Comparison of ENCODE assay signal across 10 mouse cellular contexts in the genomic region with DNA sequence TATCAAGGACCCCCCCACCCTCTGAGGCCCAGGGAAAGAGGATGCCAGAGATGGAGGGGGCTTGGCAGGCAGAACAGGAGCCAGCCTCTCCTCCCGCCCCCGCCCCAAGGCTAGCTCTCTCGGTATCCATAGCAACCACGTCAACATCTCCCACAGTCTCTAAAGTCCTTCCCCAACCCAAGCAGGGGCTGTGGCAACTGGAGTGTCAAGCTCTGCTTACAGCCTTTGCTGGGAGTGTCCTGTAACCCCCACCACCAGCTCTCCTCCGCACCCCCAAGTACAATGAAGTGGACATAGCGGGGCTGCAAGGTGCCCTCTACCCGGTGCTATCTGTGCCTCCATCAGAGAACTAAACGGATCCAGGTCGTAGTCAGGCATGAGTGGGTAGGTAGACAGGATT. TPM values are rescaled to one million over a fixed set of nuclear protein-coding genes. Genes with fewer than 3 reads are reported as not detected.
DNase-seq lines count a peak whose midpoint lies in the region; ATAC-seq and TF ChIP-seq lines count a peak whose summit lies in the region.
"Had no signal": no experiment of that assay in that cellular context is flagged by ENCODE, and none has a peak within 500 bp of the region (broad histone marks: within the 10 kb centered on the region; RNA-seq: fewer than 3 reads in every experiment).

No protein-coding gene starts in this region.

- H3K4me2 ChIP-seq in hindbrain, embryonic 12.5 days (replicated peaks) = no peak overlapping the region
- H3K4me2 ChIP-seq in hindbrain, embryonic 11.5 days (replicated peaks; ENCODE audit: low read depth, low read length) = no peak overlapping the region
- peak overlapping the region; percentile 96 for H3K4me2 ChIP-seq in liver, embryonic 16.5 days (ENCODE audit: low read depth, low read length)
- H3K4me2 ChIP-seq: embryonic facial prominence, embryonic 15.5 days had no signal

- ATAC-seq in hindbrain, embryonic 12.5 days (ENCODE audit: low FRiP score) = no peak
- no peak for ATAC-seq in hindbrain, embryonic 11.5 days (ENCODE audit: low FRiP score)
- no peak for ATAC-seq in liver, embryonic 16.5 days (ENCODE audit: low read depth)

- no peaks in the 10 kb centered on the region for H3K9me3 ChIP-seq in hindbrain, embryonic 12.5 days (replicated peaks)
- H3K9me3 ChIP-seq in hindbrain, embryonic 11.5 days (ENCODE audit: control insufficient read depth, low read length) = no peaks in the 10 kb centered on the region
- no peaks in the 10 kb centered on the region for H3K9me3 ChIP-seq in E14TG2a.4 (ENCODE audit: low read length)
- no peaks in the 10 kb centered on the region for H3K9me3 ChIP-seq in liver, embryonic 16.5 days (replicated peaks; ENCODE audit: control insufficient read depth, low read length)
- H3K9me3 ChIP-seq: embryonic facial prominence, embryonic 15.5 days had no signal

- H3K27ac ChIP-seq in hindbrain, embryonic 12.5 days = no peak overlapping the region
- no peak overlapping the region for H3K27ac ChIP-seq in hindbrain, embryonic 11.5 days (ENCODE audit: low read depth, low read length)
- peak overlapping the region; percentile 98 for H3K27ac ChIP-seq in liver, embryonic 16.5 days (ENCODE audit: low read length)
- H3K27ac ChIP-seq: embryonic facial prominence, embryonic 15.5 days had no signal

- no peaks in the 10 kb centered on the region for H3K36me3 ChIP-seq in hindbrain, embryonic 12.5 days
- H3K36me3 ChIP-seq in hindbrain, embryonic 11.5 days (ENCODE audit: control insufficient read depth, insufficient read depth, low read length) = no peaks in the 10 kb centered on the region
- H3K36me3 ChIP-seq in E14TG2a.4 (ENCODE audit: insufficient read depth, low read length) = peaks cover 38% of the 10 kb centered on the region
- no peaks in the 10 kb centered on the region for H3K36me3 ChIP-seq in liver, embryonic 16.5 days (ENCODE audit: control insufficient read depth, insufficient read depth)
- H3K36me3 ChIP-seq: embryonic facial prominence, embryonic 15.5 days had no signal

- no peak for TF ChIP-seq CTCF in E14TG2a.4 (conservative IDR thresholded peaks at IDR 0.05; ENCODE audit: low read length)

- WGBS in hindbrain, embryonic 12.5 days = 54% methylated on average over 9 of the region's 9 CpGs
- 57% methylated on average over 9 of the region's 9 CpGs for WGBS in hindbrain, embryonic 11.5 days
- WGBS in liver, embryonic 16.5 days (ENCODE audit: insufficient replicate concordance) = 50% methylated on average over 8 of the region's 9 CpGs

- DNase-seq in hindbrain, embryonic 11.5 days (ENCODE audit: low spot score) = no peak
- peak; percentile 50 for DNase-seq in R1 (ENCODE audit: low read depth, low spot score)
- no peak for DNase-seq in adrenal gland, adult 2 months
- no peak for DNase-seq in cerebellum, adult 11 months
- DNase-seq: thymus, postnatal 36 days had no signal

- H3K4me3 ChIP-seq in hindbrain, embryonic 12.5 days = no peak overlapping the region
- H3K4me3 ChIP-seq in hindbrain, embryonic 11.5 days (ENCODE audit: low read depth, low read length) = no peak overlapping the region
- peak overlapping the region; percentile 30 for H3K4me3 ChIP-seq in E14TG2a.4 (replicated peaks; ENCODE audit: low read length)
- peak overlapping the region; percentile 85 for H3K4me3 ChIP-seq in liver, embryonic 16.5 days (ENCODE audit: low read depth, low read length)
- H3K4me3 ChIP-seq: embryonic facial prominence, embryonic 15.5 days; myocyte had no signal

- H3K27me3 ChIP-seq in hindbrain, embryonic 12.5 days = no peaks in the 10 kb centered on the region
- H3K27me3 ChIP-seq in hindbrain, embryonic 11.5 days (ENCODE audit: control insufficient read depth, insufficient read depth, low read length) = no peaks in the 10 kb centered on the region
- H3K27me3 ChIP-seq in E14TG2a.4 (ENCODE audit: insufficient read depth, low read length) = no peaks in the 10 kb centered on the region
- no peaks in the 10 kb centered on the region for H3K27me3 ChIP-seq in liver, embryonic 16.5 days (ENCODE audit: control insufficient read depth, insufficient read depth, low read depth, low read length)
- H3K27me3 ChIP-seq: embryonic facial prominence, embryonic 15.5 days had no signal

- H3K4me1 ChIP-seq in hindbrain, embryonic 12.5 days = peaks cover 73% of the 10 kb centered on the region
- H3K4me1 ChIP-seq in hindbrain, embryonic 11.5 days (replicated peaks; ENCODE audit: control insufficient read depth, insufficient read depth, low read length) = peaks cover 18% of the 10 kb centered on the region
- peaks cover 78% of the 10 kb centered on the region for H3K4me1 ChIP-seq in E14TG2a.4 (replicated peaks; ENCODE audit: low read depth, low read length)
- peaks cover 78% of the 10 kb centered on the region for H3K4me1 ChIP-seq in liver, embryonic 16.5 days (ENCODE audit: control insufficient read depth, low read depth, low read length)

- H3K9ac ChIP-seq in hindbrain, embryonic 12.5 days = peak overlapping the region; percentile 5; the same call in 1 of the 2 replicates
- no peak overlapping the region for H3K9ac ChIP-seq in hindbrain, embryonic 11.5 days (ENCODE audit: low read depth, low read length)
- H3K9ac ChIP-seq in liver, embryonic 16.5 days (ENCODE audit: low read depth, low read length) = peak overlapping the region; percentile 87
- H3K9ac ChIP-seq: embryonic facial prominence, embryonic 15.5 days had no signal

RNA-seq across cellular contexts. Expression of gene Klf16, which starts 3.2 kb away (rescaled TPM):
- 7.1 and 8.1 TPM in 2 replicates for polyA plus RNA-seq in hindbrain, embryonic 12.5 days (2016; fragmentation: Nextera tagmentation; extraction: Ambion mirVana)
- polyA plus RNA-seq in hindbrain, embryonic 11.5 days (2014; fragmentation: Nextera tagmentation; extraction: Ambion mirVana) = 3.9 and 4.2 TPM in 2 replicates
- 9.6 and 10.7 TPM in 2 replicates for polyA plus RNA-seq in liver, embryonic 16.5 days (2015; fragmentation: Nextera tagmentation; extraction: Ambion mirVana)
- 10 to 100 TPM in 1 of 2 experiments, 1 to 10 TPM in 1; 9.6 to 10.6 TPM for total RNA-seq in adrenal gland, adult 2 months (2021)
- 39.5 and 48.0 TPM in 2 replicates for polyA plus RNA-seq in adrenal gland, adult 2 months (2012; rRNA removed)

RNA-seq across cellular contexts. Expression of gene Rexo1, which starts 12.6 kb away (rescaled TPM):
- polyA plus RNA-seq in hindbrain, embryonic 12.5 days (2016; fragmentation: Nextera tagmentation; extraction: Ambion mirVana) = 33.1 and 33.8 TPM in 2 replicates
- 21.6 and 22.5 TPM in 2 replicates for polyA plus RNA-seq in hindbrain, embryonic 11.5 days (2014; fragmentation: Nextera tagmentation; extraction: Ambion mirVana)
- polyA plus RNA-seq in liver, embryonic 16.5 days (2015; fragmentation: Nextera tagmentation; extraction: Ambion mirVana) = 10.9 and 12.1 TPM in 2 replicates
- total RNA-seq in adrenal gland, adult 2 months (2021) = 10 to 100 TPM; 37.1 to 41.8 TPM
- 88.8 and 105 TPM in 2 replicates for polyA plus RNA-seq in adrenal gland, adult 2 months (2012; rRNA removed)

RNA-seq across cellular contexts. Expression of gene Abhd17a, which starts 16.2 kb away (rescaled TPM):
- polyA plus RNA-seq in hindbrain, embryonic 12.5 days (2016; fragmentation: Nextera tagmentation; extraction: Ambion mirVana) = 112 and 118 TPM in 2 replicates
- polyA plus RNA-seq in hindbrain, embryonic 11.5 days (2014; fragmentation: Nextera tagmentation; extraction: Ambion mirVana) = 98.8 and 108 TPM in 2 replicates
- 31.4 and 35.9 TPM in 2 replicates for polyA plus RNA-seq in liver, embryonic 16.5 days (2015; fragmentation: Nextera tagmentation; extraction: Ambion mirVana)
- 100 to 1,000 TPM in 1 of 2 experiments, 10 to 100 TPM in 1; 86.5 to 104 TPM for total RNA-seq in adrenal gland, adult 2 months (2021)
- 613 and 625 TPM in 2 replicates for polyA plus RNA-seq in adrenal gland, adult 2 months (2012; rRNA removed)

RNA-seq across cellular contexts. Expression of gene Scamp4, which starts 28.7 kb away (rescaled TPM):
- polyA plus RNA-seq in hindbrain, embryonic 12.5 days (2016; fragmentation: Nextera tagmentation; extraction: Ambion mirVana) = 60.3 and 69.4 TPM in 2 replicates
- polyA plus RNA-seq in hindbrain, embryonic 11.5 days (2014; fragmentation: Nextera tagmentation; extraction: Ambion mirVana) = 64.1 and 68.7 TPM in 2 replicates
- 35.3 and 38.3 TPM in 2 replicates for polyA plus RNA-seq in liver, embryonic 16.5 days (2015; fragmentation: Nextera tagmentation; extraction: Ambion mirVana)
- 10 to 100 TPM; 55.9 to 68.7 TPM for total RNA-seq in adrenal gland, adult 2 months (2021)
- polyA plus RNA-seq in adrenal gland, adult 2 months (2012; rRNA removed) = 161 and 190 TPM in 2 replicates

RNA-seq across cellular contexts. Expression of gene Adat3, which starts 28.7 kb away (rescaled TPM):
- 4.8 and 5.5 TPM in 2 replicates for polyA plus RNA-seq in hindbrain, embryonic 12.5 days (2016; fragmentation: Nextera tagmentation; extraction: Ambion mirVana)
- 5.8 and 7.4 TPM in 2 replicates for polyA plus RNA-seq in hindbrain, embryonic 11.5 days (2014; fragmentation: Nextera tagmentation; extraction: Ambion mirVana)
- 3.2 and 3.7 TPM in 2 replicates for polyA plus RNA-seq in liver, embryonic 16.5 days (2015; fragmentation: Nextera tagmentation; extraction: Ambion mirVana)
- 1 to 10 TPM; 2.0 to 4.0 TPM for total RNA-seq in adrenal gland, adult 2 months (2021)
- polyA plus RNA-seq in adrenal gland, adult 2 months (2012; rRNA removed) = 31.5 and 33.0 TPM in 2 replicates

Comparison
In these comparisons a context has a peak if more than half of its experiments do, and no peak if none do; other contexts are left out.
1. H3K4me3 ChIP-seq: peak in E14TG2a.4 (single experiment) and liver, embryonic 16.5 days (single experiment); none in hindbrain, embryonic 12.5 days (single experiment) and hindbrain, embryonic 11.5 days (single experiment).